Mouse (Mus musculus) G1E (cell line): ENCODE measurements around the gene Arntl2. TPM values are rescaled to one million over a fixed set of nuclear protein-coding genes. Genes with fewer than 3 reads are reported as not detected.

Experiments used
- ATAC-seq: 2 replicates; pipeline ENCODE4 v1.8.0; 2016; ENCODE audit warnings: mild to moderate bottlenecking; ENCODE audit not compliant: insufficient number of reproducible peaks, poor library complexity, low FRiP score, severe bottlenecking; ENCODE audit errors: extremely low read depth
- DNase-seq: peaks from one replicate; pipeline ENCODE4 v3.0.0; 2012; ENCODE audit warnings: low spot score
- H3K27me3 ChIP-seq: 2 replicates; pipeline ENCODE4 v1.6.1; 2012; ENCODE audit warnings: mild to moderate bottlenecking, low read length, inconsistent platforms; ENCODE audit not compliant: insufficient read depth
- H3K36me3 ChIP-seq: replicated peaks from 2 replicates; pipeline ENCODE3; 2012; ENCODE audit warnings: mild to moderate bottlenecking, inconsistent platforms
- H3K4me1 ChIP-seq: 2 replicates; pipeline ENCODE4 v1.6.1; 2012; ENCODE audit warnings: low read depth, low read length, inconsistent platforms, mixed read lengths; ENCODE audit not compliant: insufficient read depth
- H3K4me3 ChIP-seq: 2 replicates; pipeline ENCODE4 v1.5.1; 2012; ENCODE audit warnings: low read depth, mild to moderate bottlenecking, inconsistent platforms, low read length, moderate library complexity, mixed read lengths
- H3K9me3 ChIP-seq: replicated peaks from 2 replicates; pipeline ENCODE4 v1.6.1; 2012; ENCODE audit warnings: inconsistent platforms
- CTCF ChIP-seq: IDR thresholded peaks from 2 replicates; pipeline ENCODE4 v1.5.1; 2012; ENCODE audit warnings: low read depth, low read length, inconsistent platforms, mixed read lengths
- GATA1 ChIP-seq: IDR thresholded peaks from 2 replicates; pipeline ENCODE4 v1.6.1; 2012; ENCODE audit warnings: borderline replicate concordance, low read length, inconsistent platforms, mixed read lengths
- GATA2 ChIP-seq: IDR thresholded peaks from 2 replicates; pipeline ENCODE4 v1.6.1; 2012; ENCODE audit warnings: low read depth, low read length, inconsistent platforms, borderline replicate concordance
- POLR2AphosphoS5 ChIP-seq: IDR thresholded peaks from 2 replicates; pipeline ENCODE4 v1.6.1; 2012; ENCODE audit warnings: low read depth, low read length, inconsistent platforms; ENCODE audit not compliant: insufficient replicate concordance
- TAL1 ChIP-seq: conservative IDR thresholded peaks from 2 replicates; pipeline ENCODE4 v1.6.1; 2012; ENCODE audit warnings: low read depth, low read length, inconsistent platforms, mixed read lengths
- polyA plus RNA-seq: library from polyadenylated mRNA; stranded (reverse); fragments of >175 nt; gene quantifications from 2 replicates; pipeline ENCODE4 v1.2.3, GENCODE M21; 2012
- total RNA-seq, 2 experiments: library from RNA; stranded (forward) in 1 of 2; stranded (reverse) in 1 of 2; fragments of 200-1000 nt in 1 of 2; fragments of >200 nt in 1 of 2; fragmentation: Nextera tagmentation in 1 of 2; gene quantifications; 2 replicates each; pipeline ENCODE4 v1.2.3; 2014 to 2017

The Arntl2 gene
- total RNA-seq (2014; fragmentation: Nextera tagmentation) (not detected in 2 replicates), total RNA-seq (2017) (not detected in 2 replicates), polyA plus RNA-seq (not detected in 2 replicates)

- Histone ChIP-seq H3K36me3 (no peaks in the 10 kb centered on the region), H3K9me3 (no peaks in the 10 kb centered on the region), H3K27me3 (peaks cover 26% of the 10 kb centered on the region), H3K4me3 (no peak within 1 kb of the TSS), H3K4me1 (no peaks in the 10 kb centered on the region)
- TF ChIP-seq GATA1 (no peak), GATA2 (no peak), CTCF (no peak), POLR2AphosphoS5 (no peak), TAL1 (no peak)
- ATAC-seq (no peak), DNase-seq (no peak)
Measured at GRCm38 (mm10) chr6:146795924-146796545, at the start of gene Arntl2. Gene Arntl2, plus strand, starts transcription at chr6:146796055.

GRCm38 (mm10) chr6:146746577-146746976, 49.3 kb upstream of the Arntl2 start:
- Histone ChIP-seq H3K9me3 (no peaks in the 10 kb centered on the region), H3K27me3 (no peaks in the 10 kb centered on the region), H3K36me3 (peaks cover 3% of the 10 kb centered on the region), H3K4me1 (peaks cover 28% of the 10 kb centered on the region), H3K4me3 (no peak overlapping the region)
- TF ChIP-seq GATA1 (no peak), TAL1 (no peak), GATA2 (no peak), CTCF (no peak), POLR2AphosphoS5 (no peak)
- DNase-seq (no peak), ATAC-seq (no peak)

GRCm38 (mm10) chr6:146747057-146747456, 48.8 kb upstream of the Arntl2 start:
- Histone ChIP-seq H3K27me3 (no peaks in the 10 kb centered on the region), H3K4me1 (peaks cover 31% of the 10 kb centered on the region), H3K4me3 (no peak overlapping the region), H3K36me3 (peaks cover 3% of the 10 kb centered on the region), H3K9me3 (no peaks in the 10 kb centered on the region)
- TF ChIP-seq POLR2AphosphoS5 = no peak
- no peak for TF ChIP-seq GATA2
- no peak for TF ChIP-seq GATA1
- no peak for TF ChIP-seq TAL1
- no peak for TF ChIP-seq CTCF
- DNase-seq = no peak
- ATAC-seq = no peak

GRCm38 (mm10) chr6:146748271-146748670, 47.6 kb upstream of the Arntl2 start:
- Histone ChIP-seq H3K9me3 (no peaks in the 10 kb centered on the region), H3K4me3 (no peak overlapping the region), H3K36me3 (peaks cover 3% of the 10 kb centered on the region), H3K27me3 (no peaks in the 10 kb centered on the region), H3K4me1 (peaks cover 34% of the 10 kb centered on the region)
- no peak for TF ChIP-seq TAL1
- TF ChIP-seq GATA1 = no peak
- TF ChIP-seq CTCF = no peak
- TF ChIP-seq GATA2 = no peak
- no peak for TF ChIP-seq POLR2AphosphoS5
- ATAC-seq (no peak), DNase-seq (no peak)

- peak; percentile 51; the same call in 1 of the 2 replicates for ATAC-seq
- no peak overlapping the region for H3K4me3 ChIP-seq
- H3K4me1 ChIP-seq = peaks cover 41% of the 10 kb centered on the region
- TF ChIP-seq CTCF = no peak
- TF ChIP-seq POLR2AphosphoS5 = no peak
- no peak for TF ChIP-seq TAL1
- no peak for TF ChIP-seq GATA1
- no peak for TF ChIP-seq GATA2
- no peaks in the 10 kb centered on the region for H3K27me3 ChIP-seq
- peak; percentile 3 for DNase-seq
- H3K36me3 ChIP-seq = peaks cover 7% of the 10 kb centered on the region
- no peaks in the 10 kb centered on the region for H3K9me3 ChIP-seq
Measured at GRCm38 (mm10) chr6:146751671-146752070, 44.2 kb upstream of the Arntl2 start.

- TF ChIP-seq TAL1 (no peak), GATA2 (no peak), CTCF (no peak), GATA1 (no peak), POLR2AphosphoS5 (no peak)
- Histone ChIP-seq H3K4me3 (no peak overlapping the region), H3K27me3 (no peaks in the 10 kb centered on the region), H3K36me3 (peaks cover 7% of the 10 kb centered on the region), H3K4me1 (peaks cover 41% of the 10 kb centered on the region), H3K9me3 (no peaks in the 10 kb centered on the region)
- DNase-seq = no peak
- ATAC-seq = no peak
Measured at GRCm38 (mm10) chr6:146752178-146752577, 43.7 kb upstream of the Arntl2 start.
